Mouse (Mus musculus) E14TG2a.4 (cell line): ENCODE measurements around the gene Rdh11.

ENCODE experiments used
- CTCF ChIP-seq: conservative IDR thresholded peaks from 2 replicates; pipeline ENCODE4 v1.5.1; 2014; ENCODE audit warnings: low read length
- NANOG ChIP-seq: IDR thresholded peaks from 2 replicates; pipeline ENCODE4 v1.6.1; 2014; ENCODE audit warnings: borderline replicate concordance, low read length, mixed read lengths

GRCm38 (mm10) chr12:79197105-79197504 lies 5.0 kb upstream of the Rdh11 start:
- TF ChIP-seq CTCF (no peak), NANOG (no peak)
